Mouse (Mus musculus) MEL (cell line): ENCODE data around the gene Sprr2f.

ENCODE experiments used
- CTCF ChIP-seq, 3 experiments: IDR thresholded peaks in 2 of 3; conservative IDR thresholded peaks in 1 of 3; 2 replicates each; pipeline ENCODE4 v1.5.1; 2011 to 2012; ENCODE audit warnings: low read length in 3 of 3, low read depth in 2 of 3, mild to moderate bottlenecking in 2 of 3, improper control_type of control experiment in 1 of 3, inconsistent platforms in 1 of 3, mixed read lengths in 1 of 3, moderate library complexity in 1 of 3; ENCODE audit not compliant: control insufficient read depth in 1 of 3, insufficient read depth in 1 of 3, poor library complexity in 1 of 3, severe bottlenecking in 1 of 3
- E2F4 ChIP-seq: IDR thresholded peaks from 2 replicates; pipeline ENCODE4 v1.6.1; 2011; ENCODE audit warnings: low read depth, low read length, improper control_type of control experiment, borderline replicate concordance
- EP300 ChIP-seq, 2 experiments: IDR thresholded peaks; 2 replicates each; pipeline ENCODE4 v1.6.1; 2011; ENCODE audit warnings: improper control_type of control experiment in 2 of 2, low read length in 2 of 2, low read depth in 1 of 2, mild to moderate bottlenecking in 1 of 2
- HCFC1 ChIP-seq: IDR thresholded peaks from 2 replicates; pipeline ENCODE4 v1.6.1; 2012; ENCODE audit warnings: low read depth, mild to moderate bottlenecking, inconsistent platforms, low read length, improper control_type of control experiment, moderate library complexity
- RAD21 ChIP-seq: IDR thresholded peaks from 2 replicates; pipeline ENCODE4 v1.6.1; 2011; ENCODE audit warnings: mild to moderate bottlenecking, low read depth, low read length, improper control_type of control experiment
- ZKSCAN1 ChIP-seq: IDR thresholded peaks from 2 replicates; pipeline ENCODE4 v1.6.1; 2012; ENCODE audit warnings: low read depth, mild to moderate bottlenecking, inconsistent platforms, low read length, improper control_type of control experiment, moderate library complexity

- TF ChIP-seq E2F4, result no peak
- TF ChIP-seq RAD21, result no peak
- TF ChIP-seq CTCF (IDR thresholded peaks at IDR 0.05 in 2 of 3, conservative IDR thresholded peaks at IDR 0.05 in 1 of 3; ENCODE audit: control insufficient read depth in 1 of 3, insufficient read depth in 1 of 3, low read depth in 2 of 3, low read length in 3 of 3, poor library complexity in 1 of 3, severe bottlenecking in 1 of 3), result no peak
- no peak for TF ChIP-seq HCFC1
- no peak for TF ChIP-seq ZKSCAN1
- TF ChIP-seq EP300 (IDR thresholded peaks at IDR 0.05; ENCODE audit: low read depth in 1 of 2, low read length in 2 of 2), result no peak
These were observed 13.1 kb upstream of the Sprr2f start, which contains the start of gene Sprr2e for GRCm38 (mm10) chr3:92351843-92352242.
